ENCODE assay signal across 8 mouse cellular contexts in genomic region chr7:131899356-131899755, GRCm38 (mm10).
DNase-seq lines count a peak whose midpoint lies in the region; ATAC-seq lines count a peak whose summit lies in the region.

No protein-coding gene starts in this region.

- ATAC-seq in inflammation-experienced regulatory T-cells, adult 6 months, result no peak

- peak; percentile 69 for DNase-seq in urinary bladder, postnatal 14 days (ENCODE audit: low spot score)
- no peak for DNase-seq in urinary bladder, postnatal 10 days (ENCODE audit: low spot score)
- DNase-seq in cerebellum, adult 18-20 months, result peak; percentile 65 to 66
- DNase-seq in frontal cortex, postnatal 10 days (ENCODE audit: low spot score in 2 of 2), result peak; percentile 69 to 73
- peak; percentile 81 for DNase-seq in kidney, postnatal 10 days
- peak; percentile 21 to 49 for DNase-seq in lung, adult 18-20 months
- peak; percentile 91 for DNase-seq in right cerebral cortex, postnatal 10 days (ENCODE audit: low spot score in 2 of 2)
